Mouse (Mus musculus): Measurements from ENCODE around the gene Zzz3.

- TF ChIP-seq CTCF (IDR thresholded peaks at IDR 0.05; ENCODE audit: low read depth) (no peak), EP300 (IDR thresholded peaks at IDR 0.05; ENCODE audit: low read depth) (no peak)
Measured at GRCm38 (mm10) chr3:152350431-152350830, 44.8 kb upstream of the Zzz3 start.

All from heart, postnatal 0 days (tissue).